Mouse (Mus musculus) thymus, postnatal 36 days (tissue): Measurements from ENCODE around the gene Syvn1.
A peak's percentile ranks its signal among the peaks of the same experiment; 100 is the strongest.

ENCODE experiments used
- DNase-seq, 2 experiments: peaks; one replicate each; pipeline ENCODE4 v3.0.0; 2022; ENCODE audit warnings: mixed read lengths in 2 of 2

Gene Syvn1

GRCm38 (mm10) chr19:6069851-6070250 is 23.5 kb downstream of the Syvn1 start:
- DNase-seq: no peak

DNA sequence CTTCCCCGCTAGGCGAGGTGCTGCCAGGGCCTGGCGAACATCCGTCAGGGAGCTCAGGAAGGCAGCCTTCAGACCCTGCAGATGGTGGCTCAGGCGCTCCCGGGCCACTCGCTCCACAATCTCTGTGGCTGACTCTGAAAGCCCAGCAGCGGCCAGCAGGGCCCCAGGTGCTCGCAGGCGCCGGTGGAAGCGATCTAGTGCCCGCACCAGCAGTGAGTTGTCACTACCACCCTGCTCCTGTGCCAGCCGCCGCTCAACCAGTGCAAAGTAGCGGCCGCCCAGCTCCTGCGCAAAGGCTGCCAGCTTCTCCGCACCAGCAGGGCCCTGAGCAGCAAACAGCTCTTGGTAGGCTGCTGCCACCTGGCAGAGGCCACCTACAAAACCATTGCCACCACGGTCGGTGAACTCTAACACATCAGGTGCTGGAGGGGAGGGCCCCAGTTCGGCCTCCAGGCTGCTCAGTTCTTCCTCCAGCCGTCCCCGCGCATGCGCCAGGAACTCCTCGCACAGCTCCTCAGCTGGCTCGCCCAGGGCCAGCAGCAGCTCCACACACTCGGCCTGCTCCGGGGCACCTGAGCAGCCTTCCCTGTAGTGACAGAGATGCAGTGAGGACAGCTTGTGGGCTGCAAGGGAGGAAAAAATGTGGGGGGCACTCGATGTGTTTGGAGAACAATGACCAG is 24.3 kb downstream of the Syvn1 start:
- DNase-seq: no peak

- DNase-seq: no peak
Observed at GRCm38 (mm10) chr19:6071261-6071660, 24.9 kb downstream of the Syvn1 start.

DNA sequence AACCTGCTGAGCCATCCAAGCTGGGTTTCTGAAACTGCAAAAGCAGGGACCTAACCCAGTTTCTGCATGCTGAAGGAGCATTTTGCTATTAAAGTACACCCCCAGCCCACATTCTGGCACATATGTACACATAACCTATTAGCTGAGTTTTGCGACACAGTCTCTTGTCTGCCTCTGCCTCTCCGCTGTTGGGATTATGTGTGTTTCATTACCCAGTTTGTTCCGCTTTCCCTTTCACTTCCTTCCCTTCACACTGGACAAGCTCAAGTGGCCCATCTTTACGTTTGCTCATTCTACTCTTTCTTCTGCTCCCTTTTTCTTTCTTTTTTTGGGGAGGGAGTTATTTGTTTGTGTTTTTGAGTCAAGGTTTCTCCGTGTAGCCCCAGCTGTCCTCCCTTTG is 27.5 kb downstream of the Syvn1 start:
- no peak for DNase-seq

- peak; percentile 81 to 83 for DNase-seq
Observed at GRCm38 (mm10) chr19:6076564-6077393, 30.4 kb downstream of the Syvn1 start, which contains the start of gene Vps51. Gene Vps51 (minus strand): TSS chr19:6077231.

GRCm38 (mm10) chr19:6079983-6080480 is 33.7 kb downstream of the Syvn1 start, which contains the start of gene Tmem262:
Gene Tmem262 (plus strand): TSS chr19:6080033.
- DNase-seq: no peak

- DNase-seq: no peak
Observed at GRCm38 (mm10) chr19:6082156-6082555, 35.8 kb downstream of the Syvn1 start, which contains the start of gene Gm28374. Gene Gm28374 (minus strand): TSS chr19:6082256.

DNA sequence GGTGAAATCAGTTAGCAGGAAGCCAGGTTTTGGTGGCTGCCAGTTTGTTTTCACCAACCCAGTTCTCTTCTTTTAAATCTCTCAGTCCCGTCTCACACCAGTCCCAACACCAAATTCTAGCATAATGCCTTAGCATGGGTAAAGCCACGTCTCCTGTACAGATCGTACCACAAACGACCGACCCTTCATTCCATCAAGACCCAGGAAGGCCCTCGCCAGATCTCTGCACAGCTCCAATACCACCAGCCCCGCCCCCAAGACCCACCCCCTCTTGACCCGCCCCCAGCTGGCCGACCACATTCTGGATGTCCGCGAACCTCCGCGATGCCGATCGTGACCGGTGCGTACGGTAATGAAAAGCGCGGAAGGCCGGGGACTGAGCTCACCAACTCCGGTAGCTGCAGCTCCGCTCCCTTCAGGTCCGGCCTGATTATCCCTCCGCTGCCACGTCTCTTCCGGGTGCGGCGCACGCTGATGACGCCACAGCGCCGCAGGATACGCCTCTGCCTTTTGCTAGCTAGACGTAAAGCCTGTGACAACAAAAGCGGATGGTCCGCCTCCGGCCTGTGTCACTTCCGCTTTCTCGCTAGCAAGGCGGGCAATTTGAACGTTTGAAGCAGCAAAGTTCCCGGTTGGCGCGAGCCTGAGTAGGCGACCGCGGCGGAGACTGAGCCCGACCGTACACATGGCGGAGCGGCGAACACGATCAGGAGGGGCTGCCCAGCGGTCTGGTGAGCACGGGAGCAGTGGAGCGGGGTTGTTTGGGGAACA is 38.3 kb downstream of the Syvn1 start, which contains the start of the genes Zfpl1 and Cdca5:
Gene Zfpl1 (minus strand): TSS at position 479 of the 771 bp plus-strand sequence.
Gene Cdca5 (plus strand): TSS at position 506 of the 771 bp plus-strand sequence.
- peak; percentile 93 to 96 for DNase-seq

DNA sequence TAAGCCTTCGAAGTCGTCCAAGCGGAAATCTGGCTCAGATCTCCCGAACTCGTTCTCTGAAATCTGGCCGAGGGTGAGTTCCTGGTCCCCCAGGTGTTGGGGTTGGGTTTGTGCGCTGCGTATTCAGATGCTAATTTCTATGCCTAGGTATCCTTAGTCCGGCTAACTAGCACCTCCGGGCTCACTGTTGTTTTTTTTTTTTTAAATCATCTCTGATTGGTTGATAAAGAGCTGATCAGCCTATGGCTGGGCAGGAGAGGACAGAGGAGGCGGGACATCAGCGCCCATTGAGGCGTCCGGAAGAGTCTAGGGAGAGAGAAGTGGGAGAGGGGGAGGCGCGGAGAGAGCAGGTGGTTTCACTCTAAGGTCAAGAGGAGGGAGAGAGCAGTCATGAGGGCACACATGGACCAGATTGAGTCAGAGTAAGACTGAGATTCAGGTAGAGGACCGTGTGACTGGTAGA is 39.1 kb downstream of the Syvn1 start:
- peak; percentile 51 to 68 for DNase-seq

DNA sequence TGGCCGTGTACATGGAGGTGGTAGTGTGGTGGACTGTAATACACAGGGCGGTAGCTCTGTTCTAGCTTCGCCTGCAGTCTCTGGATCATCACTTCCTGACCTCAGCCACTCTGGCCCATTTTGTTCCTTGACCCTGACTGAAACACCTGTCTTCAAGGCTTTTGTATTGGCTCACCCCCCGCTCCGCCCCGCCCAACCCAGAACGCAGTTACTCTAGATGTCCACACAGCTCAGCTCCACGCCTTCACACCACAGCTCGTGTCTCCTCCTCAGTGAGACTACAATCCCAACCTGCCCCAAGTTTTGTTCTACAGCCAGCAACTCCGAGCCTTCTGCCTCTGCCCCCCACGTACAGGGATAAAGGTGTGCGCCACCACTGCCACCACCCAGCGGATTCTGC is 42.5 kb downstream of the Syvn1 start:
- no peak for DNase-seq

GRCm38 (mm10) chr19:6094119-6094518 is 47.7 kb downstream of the Syvn1 start, which contains the start of gene AC131692.1:
Gene AC131692.1 (plus strand): TSS chr19:6094419.
- no peak for DNase-seq

DNA sequence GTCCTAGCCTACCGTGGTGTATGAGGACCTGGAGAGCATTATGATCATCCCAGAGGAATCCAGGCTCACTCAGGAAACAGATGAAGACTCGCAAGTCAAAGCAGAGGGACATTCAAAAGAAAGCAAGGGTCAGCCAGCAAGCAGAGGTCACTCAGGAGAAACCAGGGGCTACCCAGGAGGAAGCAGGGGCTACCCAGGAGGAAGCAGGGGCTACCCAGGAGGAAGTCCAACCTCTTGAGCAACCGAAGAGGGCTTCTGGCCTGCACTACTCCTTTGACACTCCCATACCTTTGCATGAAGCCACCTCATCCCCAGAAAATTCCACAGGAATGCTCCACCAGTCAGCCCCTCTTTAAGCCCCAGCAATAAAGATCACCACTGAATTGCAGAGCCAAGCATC is 51.5 kb downstream of the Syvn1 start:
- DNase-seq: no peak

DNA sequence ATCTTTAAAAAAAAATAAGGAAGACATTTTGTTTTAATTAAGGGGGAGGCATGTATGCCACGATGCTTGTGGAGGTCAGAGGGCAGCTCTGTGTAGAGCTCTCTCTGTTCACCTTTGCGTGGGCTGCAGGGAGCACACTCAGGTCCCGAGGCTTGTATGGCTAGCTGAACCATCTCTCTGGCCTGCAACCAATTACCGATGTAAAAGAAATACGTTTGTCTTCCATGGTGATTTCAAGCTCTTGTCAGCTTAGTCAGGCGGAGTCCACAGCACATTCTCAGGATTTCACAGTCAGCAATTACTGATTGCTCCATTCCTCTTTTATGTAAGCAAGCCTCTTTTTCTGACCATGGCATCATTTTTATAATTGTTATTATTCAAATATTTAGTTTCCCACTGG is 54.8 kb downstream of the Syvn1 start:
- no peak for DNase-seq

DNA sequence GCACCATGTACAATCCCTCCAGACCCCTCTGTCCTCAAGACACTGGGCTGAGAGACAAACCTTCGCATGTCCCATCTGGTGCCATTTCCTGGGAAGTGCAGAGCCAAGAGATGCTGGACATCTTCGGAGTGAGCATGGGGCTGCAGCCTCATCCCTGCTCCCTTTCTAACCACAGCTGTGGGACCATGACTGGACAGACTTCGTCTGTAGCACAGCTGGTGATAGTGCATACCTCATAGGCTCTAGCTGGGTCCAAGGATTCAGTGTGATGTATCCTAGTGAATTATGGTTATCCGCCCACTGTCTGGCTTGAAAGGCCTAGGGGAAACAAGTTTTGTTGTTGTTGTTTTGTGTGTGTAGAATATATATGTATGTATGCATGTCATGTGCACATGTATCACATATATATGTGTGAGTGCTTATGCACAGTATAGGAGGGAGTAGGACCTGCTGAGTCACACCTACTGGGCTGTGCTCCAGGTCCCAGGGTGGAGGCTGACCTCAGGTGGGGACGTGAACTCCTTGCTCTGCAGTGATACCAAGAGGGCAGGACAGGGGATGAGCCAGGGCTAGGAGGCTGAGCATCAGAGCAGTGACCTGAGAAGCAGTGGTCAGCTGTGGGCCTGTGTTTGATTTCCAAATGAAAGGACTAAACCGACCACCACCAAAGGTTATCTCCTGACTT is 55.9 kb downstream of the Syvn1 start:
- no peak for DNase-seq
